Mouse (Mus musculus): ENCODE data around the gene Lrrtm3. TPM values are rescaled to one million over a fixed set of nuclear protein-coding genes. Genes with fewer than 3 reads are reported as not detected.

Gene Lrrtm3
- polyA plus RNA-seq, 1 experiment from 2014 or later, result 11.6 TPM

- Histone ChIP-seq H3K27me3 (peaks cover 12% of the 10 kb centered on the region), H3K27ac (peak overlapping the region; percentile 32; the same call in 1 of the 2 replicates), H3K9ac (no peak overlapping the region), H3K4me2 (replicated peaks) (peak overlapping the region; percentile 71), H3K36me3 (no peaks in the 10 kb centered on the region), H3K9me3 (replicated peaks) (no peaks in the 10 kb centered on the region), H3K4me1 (peaks cover 26% of the 10 kb centered on the region), H3K4me3 (peak overlapping the region; percentile 41)
- ATAC-seq (ENCODE audit: low FRiP score), result no peak
- 47% methylated on average over 16 of the region's 16 CpGs for WGBS
These were observed 3.9 kb downstream of the Lrrtm3 start for GRCm38 (mm10) chr10:64086183-64086566.

- H3K36me3 ChIP-seq, result no peaks in the 10 kb centered on the region
- H3K4me2 ChIP-seq (replicated peaks), result peak overlapping the region; percentile 71
- peaks cover 26% of the 10 kb centered on the region for H3K4me1 ChIP-seq
- no peak overlapping the region for H3K4me3 ChIP-seq
- H3K27me3 ChIP-seq, result peaks cover 12% of the 10 kb centered on the region
- ATAC-seq (ENCODE audit: low FRiP score), result no peak
- no peak overlapping the region for H3K27ac ChIP-seq
- 47% methylated on average over 4 of the region's 4 CpGs for WGBS
- H3K9ac ChIP-seq, result no peak overlapping the region
- no peaks in the 10 kb centered on the region for H3K9me3 ChIP-seq (replicated peaks)
These were observed 5.6 kb downstream of the Lrrtm3 start for GRCm38 (mm10) chr10:64084465-64084864.

GRCm38 (mm10) chr10:64083813-64084212 lies 6.3 kb downstream of the Lrrtm3 start:
- peaks cover 24% of the 10 kb centered on the region for H3K4me1 ChIP-seq
- peak; percentile 20; the same call in 1 of the 2 replicates for ATAC-seq (ENCODE audit: low FRiP score)
- peaks cover 9% of the 10 kb centered on the region for H3K27me3 ChIP-seq
- H3K9ac ChIP-seq, result no peak overlapping the region
- H3K4me2 ChIP-seq (replicated peaks), result peak overlapping the region; percentile 35
- H3K36me3 ChIP-seq, result no peaks in the 10 kb centered on the region
- H3K27ac ChIP-seq, result 0 out of 2 replicates have a peak overlapping the region, but pooled peaks have one; percentile 30
- H3K4me3 ChIP-seq, result peak overlapping the region; percentile 4; the same call in 1 of the 2 replicates
- no peaks in the 10 kb centered on the region for H3K9me3 ChIP-seq (replicated peaks)
- WGBS, result 42% methylated on average over 11 of the region's 11 CpGs

- no peak overlapping the region for H3K27ac ChIP-seq
- ATAC-seq (ENCODE audit: low FRiP score), result no peak
- no peak overlapping the region for H3K4me3 ChIP-seq
These were observed 7.7 kb downstream of the Lrrtm3 start for GRCm38 (mm10) chr10:64082345-64082744.

GRCm38 (mm10) chr10:64076410-64077052 lies 13.5 kb downstream of the Lrrtm3 start:
- 0 out of 2 replicates have a peak, but pooled peaks cover 7% of the 10 kb centered on the region for H3K4me1 ChIP-seq
- H3K4me3 ChIP-seq, result no peak overlapping the region
- 60% methylated on average over 10 of the region's 10 CpGs for WGBS
- no peaks in the 10 kb centered on the region for H3K9me3 ChIP-seq (replicated peaks)
- no peak for ATAC-seq (ENCODE audit: low FRiP score)
- H3K27ac ChIP-seq, result no peak overlapping the region
- H3K9ac ChIP-seq, result no peak overlapping the region
- no peaks in the 10 kb centered on the region for H3K27me3 ChIP-seq
- H3K36me3 ChIP-seq, result no peaks in the 10 kb centered on the region
- no peak overlapping the region for H3K4me2 ChIP-seq (replicated peaks)

More at GRCm38 (mm10) chr10:64082345-64082744, 7.7 kb downstream of the Lrrtm3 start:
- Histone ChIP-seq H3K4me2 (replicated peaks) (no peak overlapping the region), H3K27me3 (no peaks in the 10 kb centered on the region), H3K9ac (no peak overlapping the region), H3K4me1 (peaks cover 17% of the 10 kb centered on the region), H3K9me3 (replicated peaks) (no peaks in the 10 kb centered on the region), H3K36me3 (no peaks in the 10 kb centered on the region)
- 88% methylated on average over 3 of the region's 3 CpGs for WGBS

GRCm38 (mm10) chr10:64075944-64076343 lies 14.1 kb downstream of the Lrrtm3 start:
- Histone ChIP-seq H3K9me3 (replicated peaks) (no peaks in the 10 kb centered on the region), H3K27me3 (no peaks in the 10 kb centered on the region), H3K4me1 (0 out of 2 replicates have a peak, but pooled peaks cover 7% of the 10 kb centered on the region), H3K4me2 (replicated peaks) (no peak overlapping the region), H3K4me3 (no peak overlapping the region), H3K9ac (no peak overlapping the region), H3K27ac (no peak overlapping the region), H3K36me3 (no peaks in the 10 kb centered on the region)
- no peak for ATAC-seq (ENCODE audit: low FRiP score)
- WGBS, result 32% methylated on average over 5 of the region's 5 CpGs

- no peak for ATAC-seq (ENCODE audit: low FRiP score)
- Histone ChIP-seq H3K36me3 (no peaks in the 10 kb centered on the region), H3K4me1 (no peaks in the 10 kb centered on the region), H3K27ac (no peak overlapping the region), H3K4me2 (replicated peaks) (no peak overlapping the region), H3K9me3 (replicated peaks) (no peaks in the 10 kb centered on the region), H3K27me3 (no peaks in the 10 kb centered on the region), H3K9ac (no peak overlapping the region), H3K4me3 (no peak overlapping the region)
- 93% methylated on average over 9 of the region's 9 CpGs for WGBS
These were observed 26.4 kb downstream of the Lrrtm3 start for GRCm38 (mm10) chr10:64063704-64064103.

- Histone ChIP-seq H3K36me3 (no peaks in the 10 kb centered on the region), H3K4me1 (no peaks in the 10 kb centered on the region), H3K9ac (no peak overlapping the region), H3K27ac (no peak overlapping the region), H3K4me2 (replicated peaks) (no peak overlapping the region), H3K9me3 (replicated peaks) (no peaks in the 10 kb centered on the region), H3K27me3 (no peaks in the 10 kb centered on the region), H3K4me3 (no peak overlapping the region)
- ATAC-seq (ENCODE audit: low FRiP score), result no peak
- WGBS, result 81% methylated on average over 6 of the region's 6 CpGs
These were observed 40.1 kb downstream of the Lrrtm3 start for GRCm38 (mm10) chr10:64049946-64050345.

GRCm38 (mm10) chr10:64049151-64049550 lies 40.9 kb downstream of the Lrrtm3 start:
- Histone ChIP-seq H3K9ac (no peak overlapping the region), H3K4me1 (no peaks in the 10 kb centered on the region), H3K9me3 (replicated peaks) (no peaks in the 10 kb centered on the region), H3K27ac (no peak overlapping the region), H3K36me3 (no peaks in the 10 kb centered on the region), H3K4me2 (replicated peaks) (no peak overlapping the region), H3K4me3 (no peak overlapping the region), H3K27me3 (no peaks in the 10 kb centered on the region)
- ATAC-seq (ENCODE audit: low FRiP score), result no peak
- WGBS, result 82% methylated on average over 6 of the region's 6 CpGs

GRCm38 (mm10) chr10:64041892-64042291 lies 48.2 kb downstream of the Lrrtm3 start:
- Histone ChIP-seq H3K4me2 (replicated peaks) (no peak overlapping the region), H3K4me3 (no peak overlapping the region), H3K36me3 (no peaks in the 10 kb centered on the region), H3K9ac (no peak overlapping the region), H3K4me1 (no peaks in the 10 kb centered on the region), H3K27me3 (no peaks in the 10 kb centered on the region), H3K27ac (no peak overlapping the region), H3K9me3 (replicated peaks) (no peaks in the 10 kb centered on the region)
- 83% methylated on average over 11 of the region's 11 CpGs for WGBS
- ATAC-seq (ENCODE audit: low FRiP score), result no peak

- 93% methylated on average over 7 of the region's 7 CpGs for WGBS
- ATAC-seq (ENCODE audit: low FRiP score), result no peak
- Histone ChIP-seq H3K9ac (no peak overlapping the region), H3K36me3 (no peaks in the 10 kb centered on the region), H3K9me3 (replicated peaks) (no peaks in the 10 kb centered on the region), H3K4me1 (no peaks in the 10 kb centered on the region), H3K27me3 (no peaks in the 10 kb centered on the region), H3K4me2 (replicated peaks) (no peak overlapping the region), H3K4me3 (no peak overlapping the region), H3K27ac (no peak overlapping the region)
These were observed 48.9 kb downstream of the Lrrtm3 start for GRCm38 (mm10) chr10:64041218-64041617.

- Histone ChIP-seq H3K27ac (no peak overlapping the region), H3K36me3 (no peaks in the 10 kb centered on the region), H3K4me3 (no peak overlapping the region), H3K9ac (no peak overlapping the region), H3K27me3 (no peaks in the 10 kb centered on the region), H3K4me1 (no peaks in the 10 kb centered on the region), H3K4me2 (replicated peaks) (no peak overlapping the region), H3K9me3 (replicated peaks) (no peaks in the 10 kb centered on the region)
- ATAC-seq (ENCODE audit: low FRiP score), result no peak
- 75% methylated on average over 17 of the region's 17 CpGs for WGBS
These were observed 50.1 kb downstream of the Lrrtm3 start for GRCm38 (mm10) chr10:64039760-64040535.
